Mouse (Mus musculus): ENCODE measurements around the gene Mrpl48. TPM values are rescaled to one million over a fixed set of nuclear protein-coding genes. Genes with fewer than 3 reads are reported as not detected.

Mrpl48 gene
- 81.5 and 82.3 TPM in 2 replicates for polyA plus RNA-seq (2015; fragmentation: Nextera tagmentation; extraction: Ambion mirVana)

DNA sequence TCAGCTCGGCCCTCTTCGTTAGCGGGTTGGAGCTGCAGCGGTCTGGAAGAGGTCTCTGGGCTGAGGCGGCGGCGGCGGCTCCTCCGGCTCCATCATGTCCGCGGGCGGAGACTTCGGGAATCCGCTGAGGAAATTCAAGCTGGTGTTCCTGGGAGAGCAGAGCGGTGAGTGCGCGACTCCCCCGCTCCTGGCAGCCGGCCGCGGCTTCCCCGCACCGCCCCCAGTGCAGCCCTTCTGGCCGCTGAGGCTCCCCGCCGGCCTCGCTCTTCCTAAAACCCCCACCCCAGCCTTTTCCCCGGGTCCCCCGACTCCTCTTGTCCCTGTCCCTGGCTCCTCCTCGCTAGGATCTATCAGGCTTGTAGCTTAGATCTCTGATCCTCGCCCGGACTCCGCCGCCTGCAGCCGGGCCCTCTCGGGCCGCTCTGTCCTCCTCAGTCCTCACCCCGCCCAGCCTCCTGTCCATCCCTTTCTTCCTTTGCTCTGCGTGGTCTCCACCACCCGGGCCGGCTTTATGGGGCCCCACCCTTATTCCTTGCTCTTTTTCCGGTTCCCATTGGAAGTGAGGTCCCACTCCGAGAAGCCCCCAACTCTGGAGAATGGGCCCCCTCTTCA is at the start of gene Mrpl48:
TSS of gene Mrpl48 (minus strand) at position 172 of the 612 bp plus-strand sequence.
- Histone ChIP-seq H3K36me3 (ENCODE audit: insufficient read depth, low read length) (no peaks in the 10 kb centered on the region), H3K4me3 (ENCODE audit: low read length) (peak within 1 kb of the TSS; percentile 100), H3K27ac (ENCODE audit: low read length) (peak within 1 kb of the TSS; percentile 98), H3K27me3 (ENCODE audit: insufficient read depth, low read length) (no peaks in the 10 kb centered on the region), H3K9me3 (ENCODE audit: low read length) (no peaks in the 10 kb centered on the region), H3K4me1 (ENCODE audit: insufficient read depth, low read length) (peaks cover 13% of the 10 kb centered on the region), H3K9ac (replicated peaks; ENCODE audit: low read length) (peak within 1 kb of the TSS; percentile 98), H3K4me2 (replicated peaks; ENCODE audit: low read depth, low read length) (peak within 1 kb of the TSS; percentile 81)
- WGBS: under 1% methylated on average over 34 of the region's 43 CpGs
- peak; percentile 49 for ATAC-seq (ENCODE audit: low FRiP score, low TSS enrichment)

GRCm38 (mm10) chr7:100656739-100657138 is 48.6 kb upstream of the Mrpl48 start:
- H3K9ac ChIP-seq (replicated peaks; ENCODE audit: low read length): no peak overlapping the region
- H3K36me3 ChIP-seq (ENCODE audit: insufficient read depth, low read length): no peaks in the 10 kb centered on the region
- whole genome bisulfite sequencing: 30% methylated on average over 5 of the region's 5 CpGs
- peaks cover 10% of the 10 kb centered on the region; the same call in 1 of the 2 replicates for H3K4me1 ChIP-seq (ENCODE audit: insufficient read depth, low read length)
- H3K4me2 ChIP-seq (replicated peaks; ENCODE audit: low read depth, low read length): no peak overlapping the region
- H3K9me3 ChIP-seq (ENCODE audit: low read length): no peaks in the 10 kb centered on the region
- H3K4me3 ChIP-seq (ENCODE audit: low read length): no peak overlapping the region
- H3K27ac ChIP-seq (ENCODE audit: low read length): no peak overlapping the region
- ATAC-seq (ENCODE audit: low FRiP score, low TSS enrichment): no peak
- no peaks in the 10 kb centered on the region for H3K27me3 ChIP-seq (ENCODE audit: insufficient read depth, low read length)

- WGBS: 87% methylated on average over 8 of the region's 8 CpGs
- H3K4me2 ChIP-seq (replicated peaks; ENCODE audit: low read depth, low read length): no peak overlapping the region
Measured at GRCm38 (mm10) chr7:100654441-100654840, 46.3 kb upstream of the Mrpl48 start.

GRCm38 (mm10) chr7:100653480-100654266 is 45.6 kb upstream of the Mrpl48 start:
- peaks cover 8% of the 10 kb centered on the region; the same call in 1 of the 2 replicates for H3K4me1 ChIP-seq (ENCODE audit: insufficient read depth, low read length)
- no peaks in the 10 kb centered on the region; the same call in 1 of the 2 replicates for H3K36me3 ChIP-seq (ENCODE audit: insufficient read depth, low read length)
- no peak for ATAC-seq (ENCODE audit: low FRiP score, low TSS enrichment)
- H3K4me2 ChIP-seq (replicated peaks; ENCODE audit: low read depth, low read length): no peak overlapping the region
- no peak overlapping the region for H3K4me3 ChIP-seq (ENCODE audit: low read length)
- no peaks in the 10 kb centered on the region for H3K9me3 ChIP-seq (ENCODE audit: low read length)
- no peak overlapping the region for H3K27ac ChIP-seq (ENCODE audit: low read length)
- WGBS: 82% methylated on average over 9 of the region's 9 CpGs
- no peak overlapping the region for H3K9ac ChIP-seq (replicated peaks; ENCODE audit: low read length)
- no peaks in the 10 kb centered on the region for H3K27me3 ChIP-seq (ENCODE audit: insufficient read depth, low read length)

More at GRCm38 (mm10) chr7:100654441-100654840, 46.3 kb upstream of the Mrpl48 start:
- Histone ChIP-seq H3K9ac (replicated peaks; ENCODE audit: low read length) (no peak overlapping the region), H3K27ac (ENCODE audit: low read length) (no peak overlapping the region), H3K9me3 (ENCODE audit: low read length) (no peaks in the 10 kb centered on the region), H3K4me3 (ENCODE audit: low read length) (no peak overlapping the region), H3K27me3 (ENCODE audit: insufficient read depth, low read length) (no peaks in the 10 kb centered on the region), H3K36me3 (ENCODE audit: insufficient read depth, low read length) (no peaks in the 10 kb centered on the region), H3K4me1 (ENCODE audit: insufficient read depth, low read length) (peaks cover 10% of the 10 kb centered on the region; the same call in 1 of the 2 replicates)
- no peak for ATAC-seq (ENCODE audit: low FRiP score, low TSS enrichment)

DNA sequence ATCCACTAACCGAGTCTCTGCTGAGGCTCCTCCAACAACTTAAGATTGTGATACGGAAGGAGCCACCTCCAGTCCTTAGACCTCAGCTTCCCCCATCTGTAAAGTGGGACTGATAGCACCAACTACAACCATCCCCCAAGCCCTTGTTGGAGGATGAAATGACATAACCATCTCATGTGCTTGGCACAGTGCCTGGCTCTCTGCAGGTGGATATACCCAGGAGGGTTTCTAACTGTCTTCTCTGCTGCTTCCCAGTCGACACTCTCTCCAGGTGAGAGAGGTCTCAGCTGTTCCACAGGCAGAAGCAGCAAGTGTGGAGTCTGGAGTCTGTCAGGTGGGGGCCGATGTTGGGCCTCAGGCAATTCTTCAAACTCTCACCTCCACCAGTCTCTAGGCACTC is 42.9 kb upstream of the Mrpl48 start:
- Histone ChIP-seq H3K9me3 (ENCODE audit: low read length) (no peaks in the 10 kb centered on the region), H3K4me1 (ENCODE audit: insufficient read depth, low read length) (no peaks in the 10 kb centered on the region), H3K27me3 (ENCODE audit: insufficient read depth, low read length) (no peaks in the 10 kb centered on the region), H3K4me2 (replicated peaks; ENCODE audit: low read depth, low read length) (no peak overlapping the region), H3K9ac (replicated peaks; ENCODE audit: low read length) (no peak overlapping the region), H3K4me3 (ENCODE audit: low read length) (no peak overlapping the region), H3K27ac (ENCODE audit: low read length) (no peak overlapping the region), H3K36me3 (ENCODE audit: insufficient read depth, low read length) (peaks cover 3% of the 10 kb centered on the region; the same call in 1 of the 2 replicates)
- WGBS: 59% methylated on average over 4 of the region's 4 CpGs
- no peak for ATAC-seq (ENCODE audit: low FRiP score, low TSS enrichment)

DNA sequence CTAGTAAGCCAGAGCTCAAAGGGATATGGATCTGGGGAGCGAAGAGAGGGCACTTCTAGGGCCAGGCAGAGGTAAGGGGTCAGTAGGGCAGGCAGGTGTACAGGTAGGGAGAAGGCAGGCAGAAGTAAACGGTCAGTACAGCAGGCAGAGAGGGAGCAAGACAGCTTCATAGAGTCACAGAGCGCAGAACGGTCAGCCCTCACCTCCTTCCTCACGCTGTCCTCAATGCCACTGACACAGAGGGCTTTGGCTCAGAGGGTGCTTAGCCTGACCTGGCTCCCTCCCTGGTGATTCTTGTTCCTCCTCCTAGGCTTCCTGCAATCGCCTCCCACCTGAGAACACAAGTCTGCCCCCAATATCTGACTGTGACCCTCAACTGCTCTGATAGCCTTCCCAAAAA is 42.3 kb upstream of the Mrpl48 start:
- Histone ChIP-seq H3K4me3 (ENCODE audit: low read length) (no peak overlapping the region), H3K9me3 (ENCODE audit: low read length) (no peaks in the 10 kb centered on the region), H3K36me3 (ENCODE audit: insufficient read depth, low read length) (peaks cover 3% of the 10 kb centered on the region; the same call in 1 of the 2 replicates), H3K4me1 (ENCODE audit: insufficient read depth, low read length) (no peaks in the 10 kb centered on the region), H3K27me3 (ENCODE audit: insufficient read depth, low read length) (no peaks in the 10 kb centered on the region), H3K9ac (replicated peaks; ENCODE audit: low read length) (no peak overlapping the region), H3K27ac (ENCODE audit: low read length) (no peak overlapping the region), H3K4me2 (replicated peaks; ENCODE audit: low read depth, low read length) (no peak overlapping the region)
- WGBS: 82% methylated on average over 6 of the region's 6 CpGs
- ATAC-seq (ENCODE audit: low FRiP score, low TSS enrichment): no peak

DNA sequence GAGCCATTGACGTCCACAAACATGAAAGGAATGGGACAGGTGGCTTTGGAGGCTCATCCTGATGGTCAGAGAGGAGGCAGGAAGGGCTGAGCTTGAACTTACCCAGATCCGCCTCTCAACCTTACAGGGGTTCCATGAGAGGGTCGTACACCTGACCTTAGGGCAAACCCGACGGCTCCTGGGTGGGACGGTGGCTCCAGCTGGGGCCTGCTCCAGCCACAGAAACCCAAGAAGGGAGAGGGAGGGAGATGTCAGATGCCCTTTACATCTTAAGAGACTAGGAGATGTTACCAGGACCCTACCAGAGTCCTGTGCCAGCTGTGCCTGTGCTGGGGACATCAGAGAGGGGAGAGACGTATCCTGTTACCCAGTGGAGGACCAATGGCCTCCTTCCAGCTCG is 41.7 kb upstream of the Mrpl48 start:
- no peak overlapping the region for H3K4me2 ChIP-seq (replicated peaks; ENCODE audit: low read depth, low read length)
- H3K27ac ChIP-seq (ENCODE audit: low read length): no peak overlapping the region
- no peaks in the 10 kb centered on the region for H3K4me1 ChIP-seq (ENCODE audit: insufficient read depth, low read length)
- no peaks in the 10 kb centered on the region for H3K27me3 ChIP-seq (ENCODE audit: insufficient read depth, low read length)
- H3K4me3 ChIP-seq (ENCODE audit: low read length): no peak overlapping the region
- H3K36me3 ChIP-seq (ENCODE audit: insufficient read depth, low read length): peaks cover 3% of the 10 kb centered on the region; the same call in 1 of the 2 replicates
- WGBS: 52% methylated on average over 8 of the region's 8 CpGs
- no peak for ATAC-seq (ENCODE audit: low FRiP score, low TSS enrichment)
- H3K9ac ChIP-seq (replicated peaks; ENCODE audit: low read length): no peak overlapping the region
- H3K9me3 ChIP-seq (ENCODE audit: low read length): no peaks in the 10 kb centered on the region

GRCm38 (mm10) chr7:100649095-100649494 is 41.0 kb upstream of the Mrpl48 start:
- Histone ChIP-seq H3K27ac (ENCODE audit: low read length) (no peak overlapping the region), H3K4me2 (replicated peaks; ENCODE audit: low read depth, low read length) (no peak overlapping the region), H3K27me3 (ENCODE audit: insufficient read depth, low read length) (no peaks in the 10 kb centered on the region), H3K36me3 (ENCODE audit: insufficient read depth, low read length) (peaks cover 3% of the 10 kb centered on the region; the same call in 1 of the 2 replicates), H3K9me3 (ENCODE audit: low read length) (no peaks in the 10 kb centered on the region), H3K4me1 (ENCODE audit: insufficient read depth, low read length) (no peaks in the 10 kb centered on the region), H3K9ac (replicated peaks; ENCODE audit: low read length) (no peak overlapping the region), H3K4me3 (ENCODE audit: low read length) (no peak overlapping the region)
- ATAC-seq (ENCODE audit: low FRiP score, low TSS enrichment): no peak
- WGBS: 82% methylated on average over 4 of the region's 4 CpGs

DNA sequence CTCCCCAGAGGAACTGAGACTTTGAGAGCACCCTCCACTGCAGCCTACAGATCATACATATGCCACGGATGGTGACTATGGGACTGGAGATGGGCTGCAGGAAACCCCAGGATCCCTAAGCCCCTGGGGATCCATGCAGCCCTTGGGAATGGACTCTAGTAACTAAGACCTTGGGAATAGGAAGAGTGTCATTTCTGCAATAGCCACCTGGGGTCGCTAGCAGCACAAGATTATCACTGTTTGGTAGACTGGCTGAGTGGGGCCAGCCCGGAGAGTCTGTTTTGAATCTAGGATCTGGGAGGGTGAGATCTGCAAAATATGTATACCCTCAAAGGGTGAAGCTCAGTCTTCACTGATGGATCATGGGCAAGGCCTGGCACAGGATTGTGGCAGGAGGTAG is 37.0 kb upstream of the Mrpl48 start:
- WGBS: 42% methylated on average over 3 of the region's 3 CpGs
- H3K4me1 ChIP-seq (ENCODE audit: insufficient read depth, low read length): no peaks in the 10 kb centered on the region
- peak; percentile 49; the same call in 1 of the 2 replicates for ATAC-seq (ENCODE audit: low FRiP score, low TSS enrichment)
- no peak overlapping the region for H3K9ac ChIP-seq (replicated peaks; ENCODE audit: low read length)
- H3K27me3 ChIP-seq (ENCODE audit: insufficient read depth, low read length): no peaks in the 10 kb centered on the region
- no peak overlapping the region for H3K4me3 ChIP-seq (ENCODE audit: low read length)
- H3K4me2 ChIP-seq (replicated peaks; ENCODE audit: low read depth, low read length): no peak overlapping the region
- no peak overlapping the region for H3K27ac ChIP-seq (ENCODE audit: low read length)
- no peaks in the 10 kb centered on the region for H3K9me3 ChIP-seq (ENCODE audit: low read length)
- H3K36me3 ChIP-seq (ENCODE audit: insufficient read depth, low read length): peaks cover 3% of the 10 kb centered on the region; the same call in 1 of the 2 replicates

GRCm38 (mm10) chr7:100642413-100642812 is 34.3 kb upstream of the Mrpl48 start:
- no peak overlapping the region for H3K9ac ChIP-seq (replicated peaks; ENCODE audit: low read length)
- H3K9me3 ChIP-seq (ENCODE audit: low read length): no peaks in the 10 kb centered on the region
- no peaks in the 10 kb centered on the region for H3K36me3 ChIP-seq (ENCODE audit: insufficient read depth, low read length)
- H3K4me1 ChIP-seq (ENCODE audit: insufficient read depth, low read length): no peaks in the 10 kb centered on the region
- ATAC-seq (ENCODE audit: low FRiP score, low TSS enrichment): no peak
- no peak overlapping the region for H3K4me3 ChIP-seq (ENCODE audit: low read length)
- H3K27ac ChIP-seq (ENCODE audit: low read length): no peak overlapping the region
- H3K4me2 ChIP-seq (replicated peaks; ENCODE audit: low read depth, low read length): no peak overlapping the region
- WGBS: 83% methylated on average over 4 of the region's 4 CpGs
- H3K27me3 ChIP-seq (ENCODE audit: insufficient read depth, low read length): no peaks in the 10 kb centered on the region
